Comparison of ENCODE assay signal across 12 mouse cellular contexts in genomic region chr14:61493511-61494135, GRCm38 (mm10). TPM values are rescaled to one million over a fixed set of nuclear protein-coding genes. Genes with fewer than 3 reads are reported as not detected.
DNase-seq lines count a peak whose midpoint lies in the region; ATAC-seq and TF ChIP-seq lines count a peak whose summit lies in the region.
"Had no signal": no experiment of that assay in that cellular context is flagged by ENCODE, and none has a peak within 500 bp of the region (broad histone marks: within the 10 kb centered on the region; RNA-seq: fewer than 3 reads in every experiment).

No protein-coding gene starts in this region.

- H3K9me3 ChIP-seq in midbrain, embryonic 15.5 days: no peaks in the 10 kb centered on the region
- H3K9me3 ChIP-seq: midbrain, embryonic 10.5 days; stomach, embryonic 15.5 days had no signal

- ATAC-seq in midbrain, embryonic 15.5 days (replicated peaks): no peak

- 0 out of 2 replicates have a peak overlapping the region, but pooled peaks have one; percentile 28 for H3K27ac ChIP-seq in layer of hippocampus, adult 2 months
- H3K27ac ChIP-seq in midbrain, embryonic 15.5 days: no peak overlapping the region
- H3K27ac ChIP-seq: heart, adult 2 months; kidney, postnatal 0 days; midbrain, embryonic 10.5 days; stomach, embryonic 15.5 days had no signal

- H3K4me2 ChIP-seq in midbrain, embryonic 15.5 days: no peak overlapping the region
- H3K4me2 ChIP-seq: stomach, embryonic 15.5 days had no signal

- H3K36me3 ChIP-seq in midbrain, embryonic 15.5 days (replicated peaks): no peaks in the 10 kb centered on the region
- H3K36me3 ChIP-seq: midbrain, embryonic 10.5 days; stomach, embryonic 15.5 days had no signal

- WGBS in midbrain, embryonic 15.5 days: 63% methylated on average over 6 of the region's 6 CpGs

- no peak for TF ChIP-seq CTCF in layer of hippocampus, adult 2 months (conservative IDR thresholded peaks at IDR 0.05)

- H3K4me1 ChIP-seq in midbrain, embryonic 15.5 days: no peaks in the 10 kb centered on the region
- H3K4me1 ChIP-seq: stomach, embryonic 15.5 days had no signal

- H3K4me3 ChIP-seq in layer of hippocampus, adult 2 months: no peak overlapping the region
- H3K4me3 ChIP-seq in midbrain, embryonic 15.5 days: no peak overlapping the region
- H3K4me3 ChIP-seq: heart, adult 2 months; midbrain, embryonic 10.5 days; stomach, embryonic 15.5 days had no signal

- no peak overlapping the region for H3K9ac ChIP-seq in midbrain, embryonic 15.5 days
- H3K9ac ChIP-seq: stomach, embryonic 15.5 days had no signal

- H3K27me3 ChIP-seq in midbrain, embryonic 15.5 days (replicated peaks): no peaks in the 10 kb centered on the region
- H3K27me3 ChIP-seq: stomach, embryonic 15.5 days had no signal

- peak; percentile 14 for DNase-seq in embryo, embryonic 10 days (ENCODE audit: low spot score)
- no peak for DNase-seq in embryo, embryonic 9.5 days (ENCODE audit: extremely low spot score)
- peak in 1 of 2 experiments; percentile 10 for DNase-seq in layer of hippocampus, adult 2 months (ENCODE audit: low spot score in 2 of 2)
- DNase-seq in layer of hippocampus, postnatal 25 days (ENCODE audit: extremely low spot score in 1 of 2, low spot score in 1 of 2): no peak
- DNase-seq in A20 (ENCODE audit: low read depth, low spot score): peak; percentile 53
- DNase-seq in cerebellum, postnatal 14 days: peak; percentile 55 to 64
- DNase-seq in ovary, postnatal 10 days (ENCODE audit: low spot score): no peak

RNA-seq across cellular contexts. Expression of gene Kpna3, which starts 53.9 kb away (rescaled TPM):
- total RNA-seq in layer of hippocampus, adult 2 months (2021): 10 to 100 TPM; 66.9 to 70.2 TPM
- 10 to 100 TPM; 67.5 to 71.4 TPM for total RNA-seq in layer of hippocampus, postnatal 25 days (2021)
- polyA plus RNA-seq in midbrain, embryonic 15.5 days (2015; fragmentation: Nextera tagmentation; extraction: Ambion mirVana): 67.7 and 72.6 TPM in 2 replicates

Comparison
In these comparisons a context has a peak if more than half of its experiments do, and no peak if none do; other contexts are left out.
1. DNase-seq: peak in embryo, embryonic 10 days (single experiment), A20 (single experiment) and cerebellum, postnatal 14 days (2 of 2); none in embryo, embryonic 9.5 days (single experiment), layer of hippocampus, postnatal 25 days (0 of 2) and ovary, postnatal 10 days (single experiment).